Mouse (Mus musculus): ENCODE results near the gene 1110051M20Rik. TPM values are rescaled to one million over a fixed set of nuclear protein-coding genes. Genes with fewer than 3 reads are reported as not detected.

1110051M20Rik gene
- total and polyA plus RNA-seq, 3 experiments = 14.7 to 19.2 (median 14.9) TPM

DNA sequence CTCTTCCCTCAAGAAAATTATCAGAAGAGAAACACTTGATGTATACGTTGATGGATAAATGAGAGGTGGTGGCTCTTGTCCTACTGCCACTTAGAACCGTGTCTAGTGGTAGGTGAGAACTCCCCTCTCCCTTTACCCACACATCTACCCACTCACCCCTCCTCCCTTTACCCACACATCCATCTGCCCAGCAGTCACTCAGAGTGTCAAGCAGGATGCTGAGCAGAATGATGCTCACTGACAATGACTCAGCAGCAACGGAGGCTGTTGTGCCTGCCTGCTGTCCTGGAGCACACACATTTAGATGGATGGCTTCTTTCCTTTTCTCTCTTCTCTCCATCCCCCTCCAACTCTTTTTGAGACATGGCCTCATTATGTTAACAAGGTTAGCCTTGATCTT lies 141.7 kb downstream of the 1110051M20Rik start:
- DNase-seq = peak; percentile 30

DNA sequence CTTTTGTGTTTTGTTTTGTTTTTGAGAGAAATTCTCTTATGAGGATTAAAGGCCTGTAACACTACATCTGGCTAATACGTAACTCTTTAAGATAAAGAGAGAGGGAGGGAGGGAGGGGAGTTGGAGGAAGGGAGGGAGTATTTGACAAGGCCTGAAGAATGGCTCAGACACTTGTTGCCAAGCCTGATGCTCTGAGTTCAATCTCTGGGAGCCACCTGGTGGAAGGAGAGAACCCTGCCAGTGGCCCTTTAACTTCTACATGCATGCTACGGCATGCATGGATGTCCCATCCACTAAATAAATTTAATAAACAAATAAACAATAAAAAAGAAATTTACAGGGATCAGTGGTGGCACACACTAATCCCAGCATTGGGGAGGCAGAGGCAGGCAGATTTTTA lies 142.7 kb downstream of the 1110051M20Rik start:
- DNase-seq = no peak

DNA sequence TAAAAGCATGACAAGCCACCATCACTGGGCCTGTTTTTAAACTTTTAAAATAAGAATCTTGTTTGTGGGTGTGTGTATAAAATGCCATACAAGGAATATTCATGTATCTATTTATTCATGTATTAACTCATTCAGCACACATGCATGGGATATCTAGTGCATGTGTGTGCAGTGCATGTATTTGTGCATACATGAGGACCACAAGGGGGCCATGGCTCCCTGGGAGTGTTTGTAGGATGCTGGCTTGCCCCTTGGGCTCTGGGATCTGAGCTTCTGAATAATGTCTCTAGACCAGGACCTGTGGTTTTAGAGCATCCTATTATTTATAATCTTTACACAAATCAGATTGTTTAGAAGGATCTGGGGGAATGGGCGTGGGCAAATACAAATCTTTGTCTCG lies 143.7 kb downstream of the 1110051M20Rik start:
- DNase-seq = no peak

DNA sequence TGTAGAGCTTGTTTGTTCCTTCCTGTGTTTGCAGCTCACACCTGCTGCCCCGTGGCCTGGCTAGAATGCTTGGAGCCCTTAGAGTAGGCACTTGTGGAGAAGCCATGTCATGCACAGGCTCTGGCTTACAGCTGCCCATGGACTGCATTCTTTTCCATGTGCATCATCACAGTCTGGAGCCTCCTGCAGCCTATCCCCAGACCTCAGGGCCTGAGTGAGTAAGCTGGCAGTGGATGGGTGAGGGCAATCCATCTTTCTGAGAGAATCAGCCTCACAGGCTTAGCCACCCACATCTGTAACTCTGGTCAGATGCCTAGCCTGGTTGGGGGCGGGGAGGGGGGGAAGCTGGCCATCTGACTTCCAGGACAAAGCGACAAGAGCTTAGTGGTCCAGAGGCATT lies 145.3 kb downstream of the 1110051M20Rik start:
- peak; percentile 78 for DNase-seq

DNA sequence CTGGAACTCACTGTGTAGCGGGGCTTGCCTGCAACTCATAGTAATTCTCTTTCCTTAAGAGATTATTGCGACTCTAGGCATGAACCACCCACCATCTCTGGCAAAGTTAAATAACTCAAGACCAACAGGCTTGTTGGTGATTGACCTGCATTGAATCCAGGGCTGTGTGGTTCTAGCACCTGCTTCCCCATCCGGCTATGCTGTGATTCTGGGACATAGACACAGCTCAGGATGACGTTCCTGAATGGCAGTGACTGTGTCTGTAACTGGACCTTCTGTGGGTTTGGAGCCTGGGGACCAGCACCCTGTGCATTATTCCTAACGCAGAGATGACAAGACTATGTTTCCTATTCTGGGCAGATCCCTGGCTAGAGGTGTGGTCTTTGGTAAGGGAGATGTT lies 148.6 kb downstream of the 1110051M20Rik start:
- no peak for DNase-seq

DNA sequence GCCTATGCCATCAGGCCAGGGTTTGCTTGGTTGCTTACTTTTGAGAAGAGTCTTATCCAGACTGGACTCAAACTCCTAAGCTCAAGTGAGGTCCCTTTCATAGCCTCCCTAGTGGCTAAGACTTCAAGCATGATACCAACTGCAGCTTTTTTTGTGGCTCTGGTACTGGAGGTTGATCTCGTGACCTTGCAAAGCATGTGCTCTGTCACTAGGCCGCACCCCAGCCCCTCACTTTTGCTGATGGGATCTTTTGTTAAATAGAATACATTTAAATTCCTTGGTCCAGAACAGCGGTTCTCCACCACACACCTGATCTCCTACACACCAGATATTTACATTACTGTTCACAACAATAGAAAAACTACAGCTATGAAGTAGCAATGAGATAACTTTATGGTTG lies 150.3 kb downstream of the 1110051M20Rik start:
- no peak for DNase-seq

DNA sequence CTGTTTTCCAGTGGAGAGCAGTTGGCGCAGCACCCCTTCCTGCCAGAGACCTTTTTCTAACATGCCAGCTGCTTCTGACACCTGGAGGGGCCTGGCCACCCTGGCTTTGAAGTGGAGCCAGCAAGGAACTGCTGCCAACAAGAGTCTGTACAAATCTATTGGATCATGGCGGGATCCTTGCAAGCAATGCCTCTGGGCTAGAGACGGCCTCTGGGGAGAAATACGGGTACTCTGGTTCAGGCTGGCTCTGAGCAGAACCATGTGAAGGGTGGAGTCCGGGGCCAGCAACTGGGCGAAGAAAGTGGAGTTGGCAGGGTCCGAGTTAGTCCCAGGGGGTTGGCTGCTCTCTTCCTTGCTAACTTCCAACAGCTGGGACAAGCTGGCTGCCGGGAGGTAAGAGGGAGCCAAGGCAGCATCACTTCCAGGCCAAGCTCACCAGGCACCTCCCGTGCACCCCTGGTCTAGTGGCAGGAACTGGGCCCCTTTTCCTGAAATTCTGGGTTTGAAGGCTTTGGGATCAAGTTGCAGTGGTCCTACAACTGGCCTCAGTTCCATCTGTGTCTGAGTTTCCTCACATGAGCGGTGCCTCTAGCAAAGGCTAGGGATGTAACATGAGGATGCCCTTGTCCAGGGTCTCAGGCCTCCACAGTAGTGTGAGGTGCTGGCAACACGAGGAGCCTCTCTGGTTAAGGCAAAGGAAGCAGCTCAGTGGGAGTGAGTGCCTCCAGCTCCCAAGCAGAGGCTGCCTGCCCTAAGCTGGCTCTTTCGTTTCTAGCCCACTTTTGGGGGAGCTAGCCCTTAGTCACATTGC lies 153.1 kb downstream of the 1110051M20Rik start:
- peak; percentile 74 for DNase-seq

DNA sequence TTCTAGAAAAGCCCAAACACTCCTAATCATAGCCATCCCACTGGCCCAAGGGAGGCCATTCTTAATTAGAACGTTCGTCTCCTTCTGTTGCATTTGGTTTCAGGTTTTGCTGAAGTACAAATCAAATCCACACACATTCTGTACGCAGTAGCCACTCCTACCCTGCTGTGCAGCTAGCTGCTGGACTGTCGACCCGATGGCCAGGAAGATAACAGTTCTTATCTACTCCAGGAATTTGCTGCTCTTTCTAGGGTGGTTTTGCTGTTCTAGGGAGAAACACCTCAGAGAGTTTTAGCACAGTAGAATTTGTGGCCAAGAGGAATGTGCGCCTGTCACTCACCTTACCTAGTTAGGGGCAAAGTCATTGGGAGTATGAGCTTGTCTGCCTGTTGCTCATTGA lies 156.9 kb downstream of the 1110051M20Rik start:
- DNase-seq = no peak

DNA sequence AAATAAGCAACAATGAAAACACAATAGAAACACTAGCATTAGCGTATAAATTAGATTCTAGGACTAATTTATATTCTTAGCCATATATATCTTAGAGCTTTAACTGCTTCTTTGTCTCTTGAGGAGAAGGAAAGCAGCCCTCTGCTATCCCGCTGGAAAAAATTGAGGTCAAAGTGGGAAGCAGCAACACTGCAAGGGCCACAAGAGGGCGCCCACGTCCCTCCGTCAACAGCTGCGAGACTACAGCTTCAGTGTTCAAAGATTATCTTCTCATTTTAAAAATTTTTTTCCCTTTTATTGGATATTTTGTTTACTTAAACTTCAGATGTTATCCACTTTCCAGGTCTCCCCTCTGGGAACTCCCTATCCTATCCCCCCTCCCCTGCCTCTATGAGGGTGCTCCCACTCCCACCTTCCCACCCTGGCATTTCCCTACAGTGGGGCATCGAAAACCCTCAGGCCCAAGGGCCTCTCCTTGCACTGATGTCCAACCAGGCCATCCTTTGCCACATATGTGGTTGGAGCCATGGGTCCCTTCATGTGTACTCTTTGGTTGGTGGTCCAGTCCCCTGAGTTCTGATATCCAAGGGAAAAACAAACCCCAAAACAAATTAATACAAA lies 158.5 kb downstream of the 1110051M20Rik start:
- DNase-seq = peak; percentile 77

DNA sequence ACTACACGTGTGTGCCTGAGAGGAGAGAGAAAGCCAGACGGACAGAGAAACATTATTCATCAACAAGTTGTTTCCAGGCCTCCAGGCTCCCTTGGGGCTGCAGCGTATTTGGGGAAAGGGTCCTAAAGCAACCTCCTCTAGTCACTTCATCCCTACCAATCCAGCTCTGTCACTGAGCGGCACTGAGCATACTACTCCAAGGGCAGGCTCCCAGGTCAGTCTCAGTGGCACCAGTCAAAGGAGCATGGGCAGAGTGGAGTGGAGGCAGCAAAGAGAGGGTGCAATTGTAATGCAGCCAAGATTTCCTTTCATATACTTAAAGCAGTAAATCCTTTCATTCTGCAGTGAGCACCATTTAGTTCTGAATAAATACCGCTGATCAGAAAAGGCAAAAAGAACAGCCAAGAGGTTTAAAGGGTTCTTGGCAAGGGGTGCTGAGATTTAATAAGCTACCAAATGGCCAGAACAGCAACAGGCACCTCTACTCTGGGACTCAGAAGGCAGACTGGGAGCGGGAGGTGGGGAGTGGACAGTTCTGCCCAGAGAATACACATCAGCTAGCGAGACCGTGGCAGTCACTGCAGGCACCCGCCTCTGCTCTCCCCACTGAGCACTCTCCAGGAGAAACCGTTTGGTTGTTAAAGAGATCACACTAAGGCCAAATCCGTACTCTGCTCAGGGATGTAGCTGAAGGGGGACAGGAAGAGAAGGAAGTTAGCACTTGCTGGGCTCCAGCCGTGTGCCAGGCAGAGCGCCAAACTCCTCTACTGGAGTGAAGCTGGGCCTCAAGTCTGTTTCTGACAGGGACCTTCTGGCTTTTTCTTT lies 159.9 kb downstream of the 1110051M20Rik start:
- no peak for DNase-seq

DNA sequence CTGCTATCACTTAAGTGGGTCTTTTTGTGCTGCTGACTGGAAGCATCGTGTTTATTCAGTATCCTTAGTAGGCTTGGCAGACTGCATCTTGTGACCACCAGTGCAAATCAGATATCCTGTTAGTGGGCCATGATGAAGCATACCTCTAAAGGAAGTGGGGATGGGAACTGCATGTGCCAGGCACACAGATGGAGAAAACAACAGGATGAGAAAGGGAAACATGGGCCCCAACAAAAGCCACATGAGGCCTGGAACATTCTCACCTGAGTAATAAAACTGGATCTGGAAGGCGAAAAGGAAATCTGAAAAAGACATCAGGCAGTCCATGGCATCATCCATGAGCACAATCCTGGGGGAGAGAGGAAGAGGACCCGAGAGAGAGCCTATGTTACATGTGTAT lies 160.5 kb downstream of the 1110051M20Rik start:
- no peak for DNase-seq

DNA sequence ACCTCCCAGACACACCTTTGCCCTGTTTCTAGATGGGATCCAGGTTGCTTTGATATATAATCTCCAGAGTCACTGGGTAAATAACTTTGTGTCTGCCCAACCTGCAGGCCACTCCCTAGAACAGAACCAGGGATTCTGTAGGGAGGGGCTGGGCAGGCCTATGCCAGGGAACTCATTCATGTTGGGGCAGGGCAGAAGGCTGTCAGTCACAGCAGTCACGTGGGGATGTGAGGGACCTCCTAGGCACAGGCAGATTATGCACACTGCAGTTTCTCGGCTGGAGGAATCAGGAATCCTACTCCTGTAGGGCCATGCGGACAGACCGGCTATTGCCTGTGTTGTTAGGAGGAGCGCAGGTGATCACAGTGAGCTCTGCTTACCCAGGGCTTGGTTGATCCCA lies 163.1 kb downstream of the 1110051M20Rik start:
- DNase-seq = no peak

DNA sequence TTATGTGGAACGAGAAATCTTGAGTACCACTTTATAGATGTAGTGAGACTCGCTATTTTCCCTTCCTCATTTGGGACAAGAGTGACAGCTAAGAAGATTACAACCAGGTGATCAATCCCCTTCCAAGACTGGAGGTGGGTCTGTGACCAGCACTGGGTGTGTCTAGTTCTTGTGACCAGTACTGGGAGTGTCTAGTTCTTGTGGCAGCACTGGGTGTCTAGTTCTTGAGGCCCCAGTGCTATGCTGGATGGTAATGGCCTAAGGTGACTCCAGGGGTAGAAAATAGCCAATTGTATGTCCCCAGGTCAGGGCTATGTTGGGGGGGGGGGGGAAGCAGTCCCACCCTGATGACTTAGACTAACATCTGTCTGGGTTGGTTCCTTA lies 165.1 kb downstream of the 1110051M20Rik start:
- no peak for DNase-seq

DNA sequence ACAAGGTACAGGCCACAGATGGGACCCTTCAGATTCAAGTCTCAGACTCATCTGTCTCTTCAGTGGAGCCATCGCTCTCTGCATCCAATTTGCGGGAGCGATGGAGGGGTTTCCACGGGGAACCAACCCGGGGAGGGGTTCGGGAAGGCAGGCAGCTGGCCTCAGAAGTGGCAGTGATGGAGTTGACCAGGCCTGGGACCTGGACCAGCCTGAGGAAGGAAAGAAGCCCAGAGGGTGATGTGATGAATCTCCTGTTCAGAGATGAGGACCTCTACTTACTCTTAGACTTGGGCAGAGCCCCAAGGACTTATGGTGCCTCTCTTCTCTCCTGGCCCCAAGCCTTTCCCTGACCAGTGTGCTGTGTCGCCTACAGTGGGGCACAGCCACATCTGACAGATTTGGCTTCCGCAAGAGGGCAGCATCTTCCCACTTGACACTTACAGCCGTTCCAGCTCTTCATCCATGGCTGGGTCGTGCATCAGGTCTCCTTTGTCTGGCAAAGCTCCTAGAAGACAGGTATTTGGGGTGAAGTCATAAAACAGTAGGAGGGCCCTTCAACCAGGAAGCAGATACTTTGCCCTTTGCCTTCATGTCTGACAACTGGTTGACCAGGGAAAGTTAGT lies 165.6 kb downstream of the 1110051M20Rik start:
- DNase-seq = peak; percentile 66

DNA sequence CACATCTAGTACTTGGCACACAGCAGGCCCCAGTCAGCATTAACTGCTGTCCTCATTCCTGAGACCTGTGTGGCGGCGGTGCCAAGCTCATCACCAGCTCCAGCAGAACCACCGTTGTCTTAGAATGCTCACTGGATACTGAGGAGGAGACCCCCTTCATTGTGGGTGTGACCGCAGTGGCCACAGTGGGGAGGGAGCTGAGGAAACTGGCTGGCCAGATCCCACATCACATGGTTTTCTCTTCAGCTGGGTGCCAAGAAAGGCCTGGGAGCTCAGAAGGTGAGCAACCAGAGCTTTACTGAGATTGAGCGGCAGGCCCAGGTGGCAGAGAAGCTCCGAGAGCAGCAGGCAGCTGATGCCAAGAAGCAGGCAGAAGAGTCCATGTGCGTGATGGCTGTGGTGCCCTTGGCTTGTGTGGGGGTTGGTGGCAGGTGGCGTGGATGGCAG lies 174.8 kb downstream of the 1110051M20Rik start:
- no peak for DNase-seq

DNA sequence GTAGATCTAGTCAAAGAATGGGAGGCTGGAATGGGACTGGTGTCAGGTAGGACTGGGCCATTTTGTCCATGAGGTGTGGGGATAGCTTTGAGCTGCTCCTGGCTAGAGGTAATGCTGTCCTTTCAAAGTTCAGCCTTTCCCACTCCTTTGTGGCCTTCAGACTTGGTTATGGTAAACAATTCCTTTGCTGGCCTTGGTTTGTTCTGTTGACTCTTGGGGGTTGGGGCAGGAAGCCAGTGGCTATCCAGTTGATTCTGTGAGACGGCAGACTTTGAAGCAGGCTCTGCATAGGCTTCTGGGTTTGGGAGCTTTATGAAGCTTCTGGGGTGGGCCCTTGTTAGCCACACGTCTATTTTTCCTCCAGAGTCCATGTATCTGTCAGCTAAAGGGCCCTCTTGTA lies 175.8 kb downstream of the 1110051M20Rik start:
- DNase-seq = no peak

DNA sequence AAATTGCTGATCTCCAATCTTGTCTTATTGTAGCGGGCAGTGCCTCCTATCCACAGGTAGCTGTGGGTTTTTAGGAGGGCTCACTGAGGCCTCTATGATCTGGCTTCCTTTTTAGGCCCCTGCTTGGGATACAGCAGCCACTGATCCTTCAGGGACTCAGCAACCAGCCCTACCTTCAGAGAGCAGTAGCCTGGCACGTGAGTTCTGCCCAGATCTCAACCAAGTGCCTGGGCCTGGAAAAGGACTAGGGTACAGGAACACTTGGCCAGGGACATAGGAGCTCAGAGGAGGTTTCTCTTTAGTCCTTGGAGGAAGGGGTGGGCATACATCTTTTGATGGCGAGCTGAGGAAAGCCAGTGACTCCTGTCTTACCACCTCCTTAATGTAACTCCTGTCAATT lies 176.5 kb downstream of the 1110051M20Rik start:
- no peak for DNase-seq

DNA sequence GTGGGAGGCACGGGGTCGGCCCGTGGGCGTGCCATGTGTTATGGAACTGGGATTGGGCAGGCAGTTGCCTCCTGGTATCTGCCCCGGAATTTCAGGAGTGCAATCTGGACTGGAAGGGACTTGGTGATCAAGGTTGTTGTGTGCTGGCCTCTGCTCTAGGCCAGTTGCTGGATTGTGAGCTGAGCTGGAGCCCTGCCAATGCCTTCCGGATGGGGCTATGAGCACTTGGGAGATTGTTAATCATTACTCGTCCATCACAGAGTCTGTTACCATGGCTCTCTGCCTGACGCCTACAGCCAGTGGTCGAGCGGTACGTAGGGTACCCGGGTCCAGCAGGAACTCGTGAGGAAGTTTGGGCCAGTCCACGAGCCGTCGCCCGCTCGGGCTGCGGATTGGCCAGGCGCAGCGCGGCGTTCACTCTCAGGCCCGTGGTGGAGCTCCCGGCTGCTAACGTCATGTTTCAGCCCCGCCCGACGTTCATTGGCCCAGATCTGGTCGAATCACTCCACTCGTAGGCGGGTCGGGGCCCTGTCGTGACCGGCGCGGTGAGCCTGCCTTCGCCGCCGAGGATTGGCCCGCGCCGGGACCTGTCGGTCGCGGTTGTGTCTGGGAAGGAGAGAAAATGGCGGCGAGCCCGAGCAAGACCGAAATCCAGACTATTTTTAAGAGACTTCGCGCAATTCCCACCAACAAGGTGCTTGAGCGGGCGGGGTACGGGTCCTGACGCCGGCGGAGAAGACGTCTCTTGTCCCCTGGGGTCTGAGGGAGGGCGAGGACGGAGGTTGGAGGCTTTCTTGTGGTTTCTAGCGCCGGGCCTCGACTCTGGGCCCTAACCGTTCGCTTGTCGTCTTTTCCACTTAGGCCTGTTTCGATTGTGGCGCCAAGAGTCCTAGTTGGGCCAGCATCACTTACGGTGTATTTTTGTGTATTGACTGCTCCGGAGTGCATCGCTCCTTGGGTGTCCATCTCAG lies 179.5 kb downstream of the 1110051M20Rik start, which contains the start of gene Arfgap2:
TSS of gene Arfgap2 (plus strand) at position 264 of the 971 bp plus-strand sequence.
- peak; percentile 100 for DNase-seq

DNA sequence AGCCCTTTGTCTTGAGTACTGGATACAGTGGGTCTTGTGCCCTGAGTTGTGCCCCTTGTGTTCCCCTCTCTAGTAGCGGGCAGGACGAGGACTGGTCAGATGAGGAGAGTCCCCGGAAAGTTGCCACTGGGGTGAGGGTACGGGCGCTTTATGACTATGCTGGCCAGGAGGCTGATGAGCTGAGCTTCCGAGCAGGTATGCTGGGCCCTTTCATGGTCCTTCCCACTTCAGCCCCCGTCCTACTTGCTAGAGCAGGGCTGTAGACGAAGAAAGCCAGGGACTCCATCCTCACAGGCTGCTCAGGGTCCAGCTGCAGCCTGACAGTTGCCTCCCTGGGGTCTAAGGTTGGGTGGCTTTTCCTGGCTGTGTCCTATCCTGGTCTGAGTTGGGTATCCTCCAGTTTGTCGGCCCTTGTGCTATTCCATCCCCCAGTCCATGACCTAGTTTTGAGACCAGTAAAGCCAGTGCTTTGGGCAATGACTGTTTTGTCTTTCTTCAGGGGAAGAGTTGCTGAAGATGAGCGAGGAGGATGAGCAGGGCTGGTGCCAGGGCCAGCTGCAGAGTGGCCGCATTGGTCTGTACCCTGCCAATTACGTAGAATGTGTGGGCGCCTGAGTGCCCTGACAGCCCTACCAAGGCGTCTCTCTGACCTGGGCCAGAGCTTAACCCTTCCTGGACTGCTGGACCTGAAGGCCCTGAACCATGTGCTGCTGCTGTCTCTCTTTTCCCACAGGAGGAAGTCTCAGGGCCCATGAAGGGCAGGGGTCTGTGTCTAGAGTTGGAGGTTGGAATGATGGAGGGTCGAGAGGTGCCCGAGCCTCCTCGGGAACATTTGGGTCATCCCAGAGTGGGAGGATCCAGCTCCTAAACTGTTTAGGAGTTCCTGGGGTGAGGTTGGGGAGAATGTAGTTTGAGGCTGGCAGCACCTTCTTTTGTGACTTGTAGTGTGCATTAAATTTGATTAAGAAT lies 180.5 kb downstream of the 1110051M20Rik start:
- peak; percentile 56 for DNase-seq

DNA sequence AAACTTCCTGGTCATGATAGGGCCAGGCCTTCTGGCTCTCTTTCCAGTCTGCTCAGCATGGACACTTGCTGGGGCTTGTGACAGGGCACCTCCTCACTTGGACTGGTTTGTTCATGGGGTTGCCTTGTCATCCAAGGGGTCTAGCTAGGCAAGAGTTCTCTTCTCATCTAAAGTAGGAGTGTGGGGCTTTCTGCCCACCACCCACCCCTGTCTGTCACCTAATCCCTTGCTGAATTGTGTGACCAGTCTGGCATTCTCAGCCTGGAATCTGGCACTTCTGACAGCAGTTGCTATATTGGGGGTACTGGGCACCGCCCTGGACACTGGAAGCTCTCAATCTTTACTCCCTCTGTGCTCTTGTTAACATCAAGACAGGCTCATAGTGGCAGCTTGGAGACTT lies 185.0 kb downstream of the 1110051M20Rik start:
- no peak for DNase-seq

Data from adrenal gland, adult 2 months (tissue).